Mouse (Mus musculus): ENCODE results near the gene Tmem164. TPM values are rescaled to one million over a fixed set of nuclear protein-coding genes. Genes with fewer than 3 reads are reported as not detected.

The Tmem164 gene
- 48.0 TPM for total RNA-seq (2023)

GRCm38 (mm10) chrX:142681056-142681615, at the start of gene Tmem164:
Gene Tmem164, plus strand, starts transcription at chrX:142681406.

